Mouse (Mus musculus) T-cell, adult 2 months (primary cell): Measurements from ENCODE around the gene Pi4k2a.
"Not testable (repeated sequence)": the region's sequence is repeated elsewhere in the genome, so short reads cannot be mapped to it uniquely, and the experiment has no call there.

Experiments used
- DNase-seq: peaks from one replicate; pipeline ENCODE4 v3.0.0; 2022; ENCODE audit warnings: low spot score

The Pi4k2a gene

GRCm38 (mm10) chr19:42080469-42080868 is 9.8 kb upstream of the Pi4k2a start:
- no peak for DNase-seq

- not testable (repeated sequence) for DNase-seq
Measured at GRCm38 (mm10) chr19:42081613-42082012, 8.7 kb upstream of the Pi4k2a start.

- DNase-seq, result no peak
Measured at GRCm38 (mm10) chr19:42085690-42086089, 4.6 kb upstream of the Pi4k2a start.

GRCm38 (mm10) chr19:42086166-42086565 is 4.1 kb upstream of the Pi4k2a start, which contains the start of gene Morn4:
Gene Morn4 (minus strand): TSS chr19:42086357.
- DNase-seq, result peak; percentile 36

GRCm38 (mm10) chr19:42089103-42089747 is 1.0 kb upstream of the Pi4k2a start:
- DNase-seq, result peak; percentile 79

GRCm38 (mm10) chr19:42090637-42091141 is 419 bp downstream of the Pi4k2a start:
- peak; percentile 39 for DNase-seq

GRCm38 (mm10) chr19:42099406-42099805 is 9.1 kb downstream of the Pi4k2a start:
- no peak for DNase-seq

GRCm38 (mm10) chr19:42104681-42105080 is 14.4 kb downstream of the Pi4k2a start:
- DNase-seq, result no peak

- no peak for DNase-seq
Measured at GRCm38 (mm10) chr19:42115783-42116335, 25.6 kb downstream of the Pi4k2a start.

- DNase-seq, result no peak
Measured at GRCm38 (mm10) chr19:42118142-42118541, 27.9 kb downstream of the Pi4k2a start.

GRCm38 (mm10) chr19:42118596-42118995 is 28.3 kb downstream of the Pi4k2a start:
- DNase-seq, result no peak

GRCm38 (mm10) chr19:42120451-42120850 is 30.2 kb downstream of the Pi4k2a start:
- no peak for DNase-seq

- no peak for DNase-seq
Measured at GRCm38 (mm10) chr19:42124684-42125083, 34.4 kb downstream of the Pi4k2a start.

- no peak for DNase-seq
Measured at GRCm38 (mm10) chr19:42125501-42126218, 35.4 kb downstream of the Pi4k2a start.

GRCm38 (mm10) chr19:42126219-42126605 is 35.9 kb downstream of the Pi4k2a start:
- DNase-seq, result no peak

GRCm38 (mm10) chr19:42127024-42127423 is 36.8 kb downstream of the Pi4k2a start:
- no peak for DNase-seq

- no peak for DNase-seq
Measured at GRCm38 (mm10) chr19:42128052-42128740, 37.9 kb downstream of the Pi4k2a start.

- peak; percentile 96 for DNase-seq
Measured at GRCm38 (mm10) chr19:42128787-42129508, 38.7 kb downstream of the Pi4k2a start, which contains the start of gene Avpi1. Gene Avpi1 (minus strand): TSS chr19:42129059.

- DNase-seq, result peak; percentile 43
Measured at GRCm38 (mm10) chr19:42129509-42130293, 39.4 kb downstream of the Pi4k2a start.

GRCm38 (mm10) chr19:42130294-42130606 is 40.0 kb downstream of the Pi4k2a start:
- no peak for DNase-seq

GRCm38 (mm10) chr19:42131101-42131500 is 40.8 kb downstream of the Pi4k2a start:
- no peak for DNase-seq
